ENCODE assay signal across 9 mouse cellular contexts in genomic region chr6:94681446-94682269, GRCm38 (mm10). TPM values are rescaled to one million over a fixed set of nuclear protein-coding genes. Genes with fewer than 3 reads are reported as not detected.
A peak's percentile ranks its signal among the peaks of the same experiment; 100 is the strongest.
DNase-seq lines count a peak whose midpoint lies in the region; ATAC-seq and TF ChIP-seq lines count a peak whose summit lies in the region.
"Had no signal": no experiment of that assay in that cellular context is flagged by ENCODE, and none has a peak within 500 bp of the region (broad histone marks: within the 10 kb centered on the region; RNA-seq: fewer than 3 reads in every experiment).

No protein-coding gene starts in this region.

- no peak for TF ChIP-seq CTCF in forebrain, postnatal 0 days (IDR thresholded peaks at IDR 0.05; ENCODE audit: low read depth)

- intact Hi-C loops in heart, postnatal 25 days (cut with DNase I): no loop called here

- ATAC-seq in heart, embryonic 14.5 days (ENCODE audit: insufficient number of reproducible peaks, insufficient read depth, low FRiP score, low read depth): no peak
- peak; percentile 64 for ATAC-seq in CD4-positive, CD25-positive, alpha-beta regulatory T cell, adult 4 months
- ATAC-seq in forebrain, postnatal 0 days: no peak; the same call in 1 of the 2 replicates

- H3K27me3 ChIP-seq in heart, embryonic 14.5 days (ENCODE audit: control insufficient read depth, insufficient read depth, low read length): no peaks in the 10 kb centered on the region
- no peaks in the 10 kb centered on the region for H3K27me3 ChIP-seq in forebrain, postnatal 0 days (ENCODE audit: insufficient read depth, low read length)

- no peak for DNase-seq in heart, postnatal 25 days (ENCODE audit: low spot score)
- DNase-seq in forebrain, postnatal 0 days: no peak
- DNase-seq in naive thymus-derived CD4-positive, alpha-beta T cell, adult 2 months (ENCODE audit: low read depth): peak; percentile 89
- no peak for DNase-seq in frontal cortex, adult 2 months (ENCODE audit: extremely low spot score in 1 of 2, low spot score in 1 of 2)
- DNase-seq in spleen, postnatal 10 days (ENCODE audit: low spot score in 2 of 2): no peak
- DNase-seq in urinary bladder, adult 2 months (ENCODE audit: low spot score): no peak
- DNase-seq: liver, embryonic 13.5 days had no signal

- H3K36me3 ChIP-seq in heart, embryonic 14.5 days (ENCODE audit: control insufficient read depth, insufficient read depth, low read length): no peaks in the 10 kb centered on the region
- no peaks in the 10 kb centered on the region for H3K36me3 ChIP-seq in forebrain, postnatal 0 days (ENCODE audit: insufficient read depth)
- H3K36me3 ChIP-seq: liver, embryonic 13.5 days had no signal

- H3K4me2 ChIP-seq in heart, embryonic 14.5 days (ENCODE audit: low read length): no peak overlapping the region; the same call in 1 of the 2 replicates
- 0 out of 2 replicates have a peak overlapping the region, but pooled peaks have one; percentile 5 for H3K4me2 ChIP-seq in forebrain, postnatal 0 days (ENCODE audit: low read depth)
- H3K4me2 ChIP-seq: liver, embryonic 13.5 days had no signal

- peak overlapping the region; percentile 19; the same call in 1 of the 2 replicates for H3K9ac ChIP-seq in heart, embryonic 14.5 days (ENCODE audit: low read length)
- H3K9ac ChIP-seq in forebrain, postnatal 0 days: 0 out of 2 replicates have a peak overlapping the region, but pooled peaks have one; percentile 22
- H3K9ac ChIP-seq: liver, embryonic 13.5 days had no signal

- H3K9me3 ChIP-seq in heart, embryonic 14.5 days (ENCODE audit: control insufficient read depth, low read length): no peaks in the 10 kb centered on the region
- no peaks in the 10 kb centered on the region for H3K9me3 ChIP-seq in forebrain, postnatal 0 days (ENCODE audit: low read length)
- H3K9me3 ChIP-seq: liver, embryonic 13.5 days had no signal

- 0 out of 4 replicates have a peak overlapping the region, but pooled peaks of 1 of the 2 experiments have one; percentile 0 for H3K27ac ChIP-seq in heart, embryonic 14.5 days (replicated peaks in 1 of 2; ENCODE audit: control insufficient read depth in 1 of 2, insufficient read depth in 1 of 2, low read depth in 2 of 2, low read length in 2 of 2)
- H3K27ac ChIP-seq in forebrain, postnatal 0 days (ENCODE audit: low read depth, low read length): 0 out of 2 replicates have a peak overlapping the region, but pooled peaks have one; percentile 21
- H3K27ac ChIP-seq: liver, embryonic 13.5 days had no signal

- H3K4me3 ChIP-seq in heart, embryonic 14.5 days (ENCODE audit: control insufficient read depth in 1 of 2, insufficient read depth in 1 of 2, low read depth in 1 of 2, low read length in 2 of 2): no peak overlapping the region
- no peak overlapping the region for H3K4me3 ChIP-seq in forebrain, postnatal 0 days (ENCODE audit: low read depth, low read length)
- H3K4me3 ChIP-seq: liver, embryonic 13.5 days had no signal

- WGBS in heart, embryonic 14.5 days: 55% methylated on average over 15 of the region's 15 CpGs
- 26% methylated on average over 15 of the region's 15 CpGs for WGBS in forebrain, postnatal 0 days

- peaks cover 38 to 81% of the 10 kb centered on the region in 2 experiments for H3K4me1 ChIP-seq in heart, embryonic 14.5 days (ENCODE audit: control insufficient read depth in 2 of 2, insufficient read depth in 2 of 2, low read length in 2 of 2)
- H3K4me1 ChIP-seq in forebrain, postnatal 0 days (ENCODE audit: insufficient read depth): peaks cover 4% of the 10 kb centered on the region

RNA-seq across cellular contexts. Expression of gene Lrig1, which starts 18.3 kb away (rescaled TPM):
- polyA plus RNA-seq in heart, embryonic 14.5 days (2014; fragmentation: Nextera tagmentation; extraction: Ambion mirVana): 15.2 and 18.4 TPM in 2 replicates
- total RNA-seq in heart, postnatal 25 days (2021): 10 to 100 TPM; 35.3 to 35.9 TPM
- polyA plus RNA-seq in CD4-positive, CD25-positive, alpha-beta regulatory T cell, adult 4 months (2017; shearing (Covaris generic)): 10 to 100 TPM; 30.8 to 38.6 TPM
- total RNA-seq in forebrain, postnatal 0 days (2014; rRNA removed): 36.9 and 53.3 TPM in 2 replicates
- polyA plus RNA-seq in forebrain, postnatal 0 days (2015; fragmentation: Nextera tagmentation; extraction: Ambion mirVana): 9.0 and 10.7 TPM in 2 replicates
- polyA plus RNA-seq in frontal cortex, adult 2 months (2012; rRNA removed): 28.1 and 33.3 TPM in 2 replicates
- polyA plus RNA-seq in urinary bladder, adult 2 months (2012; rRNA removed): 10.8 and 13.8 TPM in 2 replicates
